Mouse (Mus musculus) embryonic facial prominence, embryonic 14.5 days (tissue): Measurements from ENCODE around the gene Gm10491. TPM values are rescaled to one million over a fixed set of nuclear protein-coding genes. Genes with fewer than 3 reads are reported as not detected.

ENCODE experiments used
- ATAC-seq: fragments of 200-750 bp; cut with Nextera tagmentation; 2 replicates; pipeline ENCODE4 v1.8.0; 2017; ENCODE audit warnings: low read depth, moderate number of reproducible peaks, moderate TSS enrichment
- DNase-seq: peaks from one replicate; pipeline ENCODE4 v3.0.0-alpha.2; 2015; ENCODE audit warnings: low spot score
- H3K27ac ChIP-seq: fragments of 300-500 bp; sonication (generic); replicated peaks from 2 replicates; pipeline ENCODE4 v1.5.1; 2014; ENCODE audit warnings: low read depth, mild to moderate bottlenecking, low read length, moderate library complexity
- H3K27me3 ChIP-seq: fragments of 300-500 bp; sonication (generic); replicated peaks from 2 replicates; pipeline ENCODE4 v1.6.1; 2014; ENCODE audit warnings: low read length; ENCODE audit not compliant: control insufficient read depth, insufficient read depth
- H3K36me3 ChIP-seq: fragments of 300-500 bp; sonication (generic); 2 replicates; pipeline ENCODE4 v1.6.1; 2014; ENCODE audit warnings: low read length, mixed read lengths; ENCODE audit not compliant: control insufficient read depth, insufficient read depth
- H3K4me1 ChIP-seq: fragments of 300-500 bp; sonication (generic); 2 replicates; pipeline ENCODE4 v1.6.1; 2014; ENCODE audit warnings: antibody characterized with exemption, low read length; ENCODE audit not compliant: control insufficient read depth, insufficient read depth
- H3K4me2 ChIP-seq: fragments of 300-500 bp; sonication (generic); 2 replicates; pipeline ENCODE4 v1.6.1; 2014; ENCODE audit warnings: low read depth, mild to moderate bottlenecking, low read length, moderate library complexity, mixed read lengths
- H3K4me3 ChIP-seq: fragments of 300-500 bp; sonication (generic); 2 replicates; pipeline ENCODE4 v1.5.1; 2014; ENCODE audit warnings: low read depth, mild to moderate bottlenecking, low read length
- H3K9ac ChIP-seq: fragments of 300-500 bp; sonication (generic); 2 replicates; pipeline ENCODE4 v1.6.1; 2014; ENCODE audit warnings: low read depth, mild to moderate bottlenecking, low read length, moderate library complexity, mixed read lengths
- H3K9me3 ChIP-seq: fragments of 300-500 bp; sonication (generic); 2 replicates; pipeline ENCODE4 v1.6.1; 2016; ENCODE audit warnings: low read length; ENCODE audit not compliant: control insufficient read depth
- WGBS: fragments of 180-500 bp; shearing (Covaris S2); extraction: QIAGEN DNeasy Blood & Tissue Kit; methylation state at CpG from one replicate; pipeline ENCODE4 v1.1.7; 2014; 5-methylcytosine and 5-hydroxymethylcytosine counted together
- polyA plus RNA-seq: library from polyadenylated mRNA; unstranded; fragments of >200 nt; fragmentation: Nextera tagmentation; extraction: Ambion mirVana; gene quantifications from 2 replicates; pipeline ENCODE4 v1.2.1, GENCODE M21; 2014

Gene Gm10491
- not detected in 2 replicates for polyA plus RNA-seq

GRCm38 (mm10) chrX:7907735-7908134 lies at the start of gene Gm10491:
TSS of gene Gm10491 (minus strand) at chrX:7907835.
- Histone ChIP-seq H3K9ac (no peak within 1 kb of the TSS), H3K27ac (no peak within 1 kb of the TSS), H3K9me3 (no peaks in the 10 kb centered on the region), H3K36me3 (peaks cover 5% of the 10 kb centered on the region; the same call in 1 of the 2 replicates), H3K27me3 (no peaks in the 10 kb centered on the region), H3K4me2 (no peak within 1 kb of the TSS), H3K4me1 (no peaks in the 10 kb centered on the region), H3K4me3 (no peak within 1 kb of the TSS)
- WGBS: 89% methylated on average over 5 of the region's 5 CpGs
- ATAC-seq (no peak), DNase-seq (no peak)

GRCm38 (mm10) chrX:7950091-7950490 lies 42.5 kb upstream of the Gm10491 start:
- H3K27ac ChIP-seq: no peak overlapping the region
- no peaks in the 10 kb centered on the region for H3K27me3 ChIP-seq
- H3K9me3 ChIP-seq: no peaks in the 10 kb centered on the region
- DNase-seq (no peak), ATAC-seq (no peak)
- WGBS: 89% methylated on average over 7 of the region's 7 CpGs
- H3K4me2 ChIP-seq: no peak overlapping the region
- H3K36me3 ChIP-seq: peaks cover 6% of the 10 kb centered on the region; the same call in 1 of the 2 replicates
- H3K9ac ChIP-seq: no peak overlapping the region
- no peaks in the 10 kb centered on the region for H3K4me1 ChIP-seq
- H3K4me3 ChIP-seq: no peak overlapping the region

- DNase-seq: peak; percentile 96
- peak overlapping the region; percentile 54 for H3K4me2 ChIP-seq
- H3K4me1 ChIP-seq: no peaks in the 10 kb centered on the region
- H3K27ac ChIP-seq: peak overlapping the region; percentile 67; the same call in 1 of the 2 replicates
- peak overlapping the region; percentile 49 for H3K4me3 ChIP-seq
- no peaks in the 10 kb centered on the region for H3K9me3 ChIP-seq
- 15% methylated on average over 38 of the region's 38 CpGs for WGBS
- ATAC-seq: peak; percentile 99; the same call in 1 of the 2 replicates
- peak overlapping the region; percentile 57 for H3K9ac ChIP-seq
- H3K27me3 ChIP-seq: no peaks in the 10 kb centered on the region
- peaks cover 9% of the 10 kb centered on the region; the same call in 1 of the 2 replicates for H3K36me3 ChIP-seq
Observed at GRCm38 (mm10) chrX:7947900-7948492, 40.4 kb upstream of the Gm10491 start.

GRCm38 (mm10) chrX:7947108-7947899 lies 39.7 kb upstream of the Gm10491 start, which contains the start of gene Hdac6:
TSS of gene Hdac6 (minus strand) at chrX:7947889.
- peak within 1 kb of the TSS; percentile 64 for H3K9ac ChIP-seq
- H3K4me2 ChIP-seq: peak within 1 kb of the TSS; percentile 56
- 24% methylated on average over 31 of the region's 37 CpGs for WGBS
- H3K4me1 ChIP-seq: no peaks in the 10 kb centered on the region
- DNase-seq (no peak), ATAC-seq (peak; percentile 23)
- H3K27me3 ChIP-seq: no peaks in the 10 kb centered on the region
- H3K27ac ChIP-seq: peak within 1 kb of the TSS; percentile 67; the same call in 1 of the 2 replicates
- peak within 1 kb of the TSS; percentile 49 for H3K4me3 ChIP-seq
- no peaks in the 10 kb centered on the region for H3K9me3 ChIP-seq
- H3K36me3 ChIP-seq: peaks cover 9% of the 10 kb centered on the region; the same call in 1 of the 2 replicates

GRCm38 (mm10) chrX:7945618-7946017 lies 38.0 kb upstream of the Gm10491 start:
- Histone ChIP-seq H3K4me3 (no peak overlapping the region), H3K4me2 (no peak overlapping the region), H3K4me1 (no peaks in the 10 kb centered on the region), H3K27ac (no peak overlapping the region), H3K36me3 (peaks cover 13% of the 10 kb centered on the region; the same call in 1 of the 2 replicates), H3K9me3 (no peaks in the 10 kb centered on the region), H3K9ac (no peak overlapping the region), H3K27me3 (no peaks in the 10 kb centered on the region)
- DNase-seq (no peak), ATAC-seq (no peak)
- WGBS: 71% methylated on average over 8 of the region's 8 CpGs

GRCm38 (mm10) chrX:7937667-7938066 lies 30.0 kb upstream of the Gm10491 start:
- WGBS: 87% methylated on average over 6 of the region's 6 CpGs
- no peak for ATAC-seq

GRCm38 (mm10) chrX:7936874-7937273 lies 29.2 kb upstream of the Gm10491 start:
- no peak for ATAC-seq
- no peaks in the 10 kb centered on the region for H3K27me3 ChIP-seq
- 65% methylated on average over 11 of the region's 11 CpGs for WGBS

More at GRCm38 (mm10) chrX:7937667-7938066, 30.0 kb upstream of the Gm10491 start:
- Histone ChIP-seq H3K4me1 (no peaks in the 10 kb centered on the region), H3K27ac (no peak overlapping the region), H3K9ac (no peak overlapping the region), H3K4me3 (no peak overlapping the region), H3K27me3 (no peaks in the 10 kb centered on the region), H3K9me3 (no peaks in the 10 kb centered on the region), H3K4me2 (no peak overlapping the region), H3K36me3 (peaks cover 22% of the 10 kb centered on the region; the same call in 1 of the 2 replicates)
- no peak for DNase-seq

GRCm38 (mm10) chrX:7928270-7928790 lies 20.7 kb upstream of the Gm10491 start, which contains the start of gene Eras:
TSS of gene Eras (minus strand) at chrX:7928607.
- no peak within 1 kb of the TSS for H3K9ac ChIP-seq
- no peak within 1 kb of the TSS for H3K4me3 ChIP-seq
- DNase-seq (no peak), ATAC-seq (no peak)
- H3K27ac ChIP-seq: no peak within 1 kb of the TSS
- WGBS: 18% methylated on average over 15 of the region's 19 CpGs
- 0 out of 2 replicates have a peak, but pooled peaks cover 7% of the 10 kb centered on the region for H3K36me3 ChIP-seq
- H3K4me2 ChIP-seq: no peak within 1 kb of the TSS
- no peaks in the 10 kb centered on the region for H3K9me3 ChIP-seq
- H3K27me3 ChIP-seq: peaks cover 43% of the 10 kb centered on the region
- H3K4me1 ChIP-seq: no peaks in the 10 kb centered on the region

More at GRCm38 (mm10) chrX:7936874-7937273, 29.2 kb upstream of the Gm10491 start:
- Histone ChIP-seq H3K9ac (no peak overlapping the region), H3K36me3 (peaks cover 18% of the 10 kb centered on the region; the same call in 1 of the 2 replicates), H3K4me3 (no peak overlapping the region), H3K4me2 (no peak overlapping the region), H3K27ac (no peak overlapping the region), H3K4me1 (no peaks in the 10 kb centered on the region), H3K9me3 (no peaks in the 10 kb centered on the region)
- DNase-seq: no peak
